Mouse (Mus musculus) gastrocnemius, postnatal 10 days (tissue): Measurements from ENCODE around the gene Rsph1. TPM values are rescaled to one million over a fixed set of nuclear protein-coding genes. Genes with fewer than 3 reads are reported as not detected.

ENCODE experiments used
- DNase-seq: peaks from one replicate; pipeline ENCODE4 v3.0.0; 2021; ENCODE audit warnings: mixed read lengths
- long read RNA-seq, 2 experiments: library from polyadenylated mRNA; stranded (forward); transcript quantifications; one replicate each; pipeline ENCODE4 v2.0.0; 2021
- total RNA-seq, 2 experiments: library from RNA; stranded (reverse); gene quantifications; 2 replicates each; pipeline ENCODE4 v1.2.3; 2021

The Rsph1 gene
- total RNA-seq = 1 to 10 TPM; 8.5 to 9.1 TPM
- long read RNA-seq, experiment 1, transcript Rsph1-201 (9 exons, 1,191 nt) = major isoform, 7 of 12 reads
- long read RNA-seq, experiment 1, partial matches to known transcripts = 2 of 12 reads
- long read RNA-seq, experiment 1, other reads (novel, unspliced or antisense) = 3 of 12 reads
- long read RNA-seq, experiment 2, transcript Rsph1-201 (9 exons, 1,191 nt) = major isoform, 6 of 14 reads
- long read RNA-seq, experiment 2, partial matches to known transcripts = 5 of 14 reads
- long read RNA-seq, experiment 2, other reads (novel, unspliced or antisense) = 3 of 14 reads

- DNase-seq = peak; percentile 100
Measured at GRCm38 (mm10) chr17:31276922-31277918, at the start of gene Rsph1. Gene Rsph1 (minus strand): TSS chr17:31277383.

GRCm38 (mm10) chr17:31326220-31326852, 49.2 kb upstream of the Rsph1 start:
- no peak for DNase-seq

GRCm38 (mm10) chr17:31325451-31326219, 48.5 kb upstream of the Rsph1 start:
- peak; percentile 43 for DNase-seq

GRCm38 (mm10) chr17:31324227-31324626, 47.0 kb upstream of the Rsph1 start:
- no peak for DNase-seq

- no peak for DNase-seq
Measured at GRCm38 (mm10) chr17:31323379-31323778, 46.2 kb upstream of the Rsph1 start.

GRCm38 (mm10) chr17:31322446-31322845, 45.3 kb upstream of the Rsph1 start:
- DNase-seq = no peak

- DNase-seq = peak; percentile 37
Measured at GRCm38 (mm10) chr17:31321425-31321824, 44.2 kb upstream of the Rsph1 start.

GRCm38 (mm10) chr17:31318906-31319767, 42.0 kb upstream of the Rsph1 start:
- DNase-seq = no peak

- DNase-seq = no peak
Measured at GRCm38 (mm10) chr17:31317521-31318272, 40.5 kb upstream of the Rsph1 start.

GRCm38 (mm10) chr17:31316998-31317397, 39.8 kb upstream of the Rsph1 start:
- no peak for DNase-seq

- no peak for DNase-seq
Measured at GRCm38 (mm10) chr17:31315993-31316392, 38.8 kb upstream of the Rsph1 start.

GRCm38 (mm10) chr17:31315046-31315792, 38.0 kb upstream of the Rsph1 start:
- DNase-seq = no peak

- no peak for DNase-seq
Measured at GRCm38 (mm10) chr17:31312648-31313047, 35.5 kb upstream of the Rsph1 start.

- no peak for DNase-seq
Measured at GRCm38 (mm10) chr17:31311047-31311446, 33.9 kb upstream of the Rsph1 start.

GRCm38 (mm10) chr17:31309281-31309793, 32.2 kb upstream of the Rsph1 start:
- DNase-seq = peak; percentile 39

GRCm38 (mm10) chr17:31308291-31308816, 31.2 kb upstream of the Rsph1 start:
- DNase-seq = no peak

GRCm38 (mm10) chr17:31307756-31308155, 30.6 kb upstream of the Rsph1 start:
- no peak for DNase-seq

- DNase-seq = no peak
Measured at GRCm38 (mm10) chr17:31305776-31306120, 28.6 kb upstream of the Rsph1 start.
